Mouse (Mus musculus) heart, embryonic 14.5 days (tissue): ENCODE measurements around the gene Itk. TPM values are rescaled to one million over a fixed set of nuclear protein-coding genes. Genes with fewer than 3 reads are reported as not detected.

Experiments used
- ATAC-seq: fragments of 200-750 bp; cut with Nextera tagmentation; 2 replicates; pipeline ENCODE4 v1.8.0; 2017; ENCODE audit warnings: low read depth, moderate TSS enrichment; ENCODE audit not compliant: insufficient number of reproducible peaks, insufficient read depth, low FRiP score
- H3K27ac ChIP-seq, 2 experiments: fragments of 200-500 bp in 1 of 2; fragments of 300-500 bp in 1 of 2; sonication (generic) in 1 of 2; replicated peaks in 1 of 2; 2 replicates each; pipeline ENCODE4 v1.5.1; 2012 to 2014; ENCODE audit warnings: low read depth in 2 of 2, low read length in 2 of 2, control low read depth in 1 of 2, mild to moderate bottlenecking in 1 of 2, mixed read lengths in 1 of 2; ENCODE audit not compliant: control insufficient read depth in 1 of 2, insufficient read depth in 1 of 2
- H3K27me3 ChIP-seq: fragments of 300-500 bp; sonication (generic); 2 replicates; pipeline ENCODE4 v1.6.1; 2014; ENCODE audit warnings: mild to moderate bottlenecking, low read length, control low read depth; ENCODE audit not compliant: control insufficient read depth, insufficient read depth
- H3K36me3 ChIP-seq: fragments of 300-500 bp; sonication (generic); 2 replicates; pipeline ENCODE4 v1.6.1; 2014; ENCODE audit warnings: mild to moderate bottlenecking, control low read depth, low read length, mixed read lengths; ENCODE audit not compliant: control insufficient read depth, insufficient read depth
- H3K4me1 ChIP-seq, 2 experiments: fragments of 200-500 bp in 1 of 2; fragments of 300-500 bp in 1 of 2; sonication (generic) in 1 of 2; 2 replicates each; pipeline ENCODE4 v1.6.1; 2012 to 2014; ENCODE audit warnings: low read length in 2 of 2, control low read depth in 1 of 2, mixed read lengths in 1 of 2; ENCODE audit not compliant: control insufficient read depth in 2 of 2, insufficient read depth in 2 of 2
- H3K4me2 ChIP-seq: fragments of 300-500 bp; sonication (generic); 2 replicates; pipeline ENCODE4 v1.6.1; 2014; ENCODE audit warnings: mild to moderate bottlenecking, low read length
- H3K4me3 ChIP-seq, 2 experiments: fragments of 200-500 bp in 1 of 2; fragments of 300-500 bp in 1 of 2; sonication (generic) in 1 of 2; 2 replicates each; pipeline ENCODE4 v1.5.1; 2012 to 2014; ENCODE audit warnings: low read length in 2 of 2, mild to moderate bottlenecking in 2 of 2, control low read depth in 1 of 2, low read depth in 1 of 2, moderate library complexity in 1 of 2; ENCODE audit not compliant: control insufficient read depth in 1 of 2, insufficient read depth in 1 of 2
- H3K9ac ChIP-seq: fragments of 300-500 bp; sonication (generic); 2 replicates; pipeline ENCODE4 v1.6.1; 2014; ENCODE audit warnings: mild to moderate bottlenecking, low read length
- H3K9me3 ChIP-seq: fragments of 300-500 bp; sonication (generic); 2 replicates; pipeline ENCODE4 v1.6.1; 2016; ENCODE audit warnings: low read length, control low read depth; ENCODE audit not compliant: control insufficient read depth
- WGBS: fragments of 180-500 bp; shearing (Covaris S2); extraction: QIAGEN DNeasy Blood & Tissue Kit; methylation state at CpG from one replicate; pipeline ENCODE4 v1.1.7; 2014; 5-methylcytosine and 5-hydroxymethylcytosine counted together
- polyA plus RNA-seq: library from polyadenylated mRNA; unstranded; fragments of >200 nt; fragmentation: Nextera tagmentation; extraction: Ambion mirVana; gene quantifications from 2 replicates; pipeline ENCODE4 v1.2.1, GENCODE M21; 2014

Itk gene
- polyA plus RNA-seq, 1 experiment from 2014 or later = not detected

DNA sequence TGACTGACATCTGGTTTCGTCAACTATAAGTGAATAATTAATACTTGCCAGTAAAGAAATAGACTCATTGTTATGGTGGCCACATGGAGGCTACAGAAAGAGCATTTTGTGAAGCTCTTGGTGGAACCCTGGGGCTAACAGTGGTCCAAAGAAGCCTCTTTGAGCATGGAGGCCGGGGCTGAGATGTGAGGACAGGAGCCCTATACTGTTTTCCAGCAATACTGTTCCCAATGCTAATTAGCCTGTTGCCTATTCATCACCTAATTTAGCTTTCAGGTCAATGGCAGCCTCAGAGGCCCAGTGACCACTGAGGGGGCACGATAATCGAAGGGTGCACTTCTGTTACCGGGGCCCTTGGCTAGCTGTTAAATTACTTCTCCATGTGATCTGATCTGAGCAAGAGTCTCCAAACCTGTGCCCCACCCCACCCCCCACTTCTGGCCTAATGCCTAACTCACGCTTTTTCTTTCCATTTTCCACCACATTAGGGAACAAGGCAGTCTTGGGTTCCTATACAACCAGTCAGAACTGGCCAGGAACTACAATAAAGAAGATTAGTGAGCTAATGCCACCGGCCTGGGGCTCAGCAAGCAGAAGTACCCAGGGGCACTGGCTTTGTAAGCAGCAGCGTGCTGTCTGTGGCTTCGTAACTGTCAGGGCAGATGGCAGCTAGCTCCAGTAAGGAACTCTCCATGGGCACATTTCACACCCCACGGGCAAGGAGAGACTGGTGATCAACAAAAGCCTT is 79.3 kb downstream of the Itk start:
- Histone ChIP-seq H3K9me3 (no peaks in the 10 kb centered on the region), H3K9ac (no peak overlapping the region), H3K4me1 (peaks cover 5 to 8% of the 10 kb centered on the region in 2 experiments; a peak in 2 of 4 replicates), H3K36me3 (no peaks in the 10 kb centered on the region), H3K4me2 (no peak overlapping the region), H3K27ac (no peak overlapping the region), H3K4me3 (no peak overlapping the region), H3K27me3 (peaks cover 7% of the 10 kb centered on the region; the same call in 1 of the 2 replicates)
- ATAC-seq = no peak
- WGBS = 89% methylated on average over 10 of the region's 10 CpGs

DNA sequence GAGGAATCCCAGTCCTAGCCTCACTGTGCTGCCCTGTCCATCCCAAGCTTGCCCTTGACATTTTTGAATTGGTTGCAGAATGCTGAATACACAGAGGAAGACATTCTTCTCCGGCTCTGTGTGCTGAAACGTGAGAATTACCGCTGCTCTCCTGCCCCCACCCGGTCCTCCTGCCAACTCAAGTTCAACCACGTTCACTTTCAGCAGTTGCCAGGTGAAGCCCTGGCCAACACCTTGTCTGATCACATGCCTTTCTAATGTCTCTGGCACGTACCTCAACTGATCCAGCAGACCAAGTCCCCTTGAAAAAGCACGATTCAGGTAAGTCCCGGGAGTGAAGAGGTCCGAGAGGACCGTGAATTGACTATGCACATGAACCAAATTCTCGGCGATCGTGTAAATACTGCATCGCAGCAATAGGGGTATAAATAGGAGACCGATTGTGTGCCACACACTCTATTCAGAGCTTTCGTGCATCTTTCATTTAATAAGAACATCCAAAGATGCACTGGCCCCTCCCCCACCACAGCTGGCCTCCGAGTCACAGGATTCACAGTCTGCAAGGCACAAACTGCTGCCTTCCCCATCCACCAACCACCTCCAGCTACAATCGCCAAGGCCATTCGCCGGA is 80.1 kb downstream of the Itk start:
- peaks cover 4% of the 10 kb centered on the region; the same call in 1 of the 2 replicates for H3K27me3 ChIP-seq
- H3K9me3 ChIP-seq = no peaks in the 10 kb centered on the region
- no peak for ATAC-seq
- H3K9ac ChIP-seq = no peak overlapping the region
- H3K4me3 ChIP-seq = no peak overlapping the region
- H3K4me1 ChIP-seq = peaks cover 5 to 8% of the 10 kb centered on the region in 2 experiments; a peak in 2 of 4 replicates
- H3K27ac ChIP-seq = no peak overlapping the region
- no peaks in the 10 kb centered on the region for H3K36me3 ChIP-seq
- H3K4me2 ChIP-seq = no peak overlapping the region
- WGBS = 82% methylated on average over 20 of the region's 20 CpGs

DNA sequence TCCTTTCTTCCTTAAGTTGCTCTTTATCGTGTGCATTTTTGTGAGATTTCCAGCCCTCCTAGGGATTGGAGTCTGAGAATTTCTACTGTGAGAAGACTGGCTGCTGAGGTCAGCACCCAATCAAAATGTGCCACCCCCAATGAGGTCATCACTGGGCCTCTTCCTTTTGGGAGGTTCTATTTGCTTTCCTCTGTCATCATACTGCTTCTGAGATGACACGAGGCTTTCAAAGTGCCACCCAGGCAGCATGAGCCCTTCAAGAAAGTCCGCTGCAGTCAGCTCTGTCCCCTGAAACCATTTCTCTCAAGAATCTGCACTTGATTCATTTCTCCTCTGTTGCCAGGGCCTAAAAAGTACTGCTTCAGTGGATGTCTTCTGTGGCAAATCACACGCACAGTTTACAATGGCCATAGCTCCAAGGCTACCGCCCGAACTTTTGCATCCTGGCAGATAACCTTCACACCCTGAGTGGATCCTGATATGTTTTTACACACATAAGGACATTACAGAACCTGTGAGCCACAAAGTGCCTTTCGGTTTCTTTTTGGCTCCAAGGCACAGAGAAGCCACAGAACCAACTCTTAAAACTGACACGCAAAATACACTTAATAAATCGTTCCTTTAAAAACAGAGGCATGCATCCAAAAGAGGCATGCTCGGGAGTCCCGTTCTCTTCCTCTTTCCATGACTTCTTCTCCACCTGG is 80.9 kb downstream of the Itk start:
- ATAC-seq = no peak
- H3K27ac ChIP-seq = no peak overlapping the region
- H3K9ac ChIP-seq = no peak overlapping the region
- H3K9me3 ChIP-seq = no peaks in the 10 kb centered on the region
- H3K4me3 ChIP-seq = no peak overlapping the region
- H3K36me3 ChIP-seq = no peaks in the 10 kb centered on the region
- H3K4me1 ChIP-seq = peaks cover 5 to 8% of the 10 kb centered on the region in 2 experiments; a peak in 2 of 4 replicates
- 75% methylated on average over 11 of the region's 11 CpGs for WGBS
- H3K27me3 ChIP-seq = peaks cover 4% of the 10 kb centered on the region; the same call in 1 of the 2 replicates
- no peak overlapping the region for H3K4me2 ChIP-seq

DNA sequence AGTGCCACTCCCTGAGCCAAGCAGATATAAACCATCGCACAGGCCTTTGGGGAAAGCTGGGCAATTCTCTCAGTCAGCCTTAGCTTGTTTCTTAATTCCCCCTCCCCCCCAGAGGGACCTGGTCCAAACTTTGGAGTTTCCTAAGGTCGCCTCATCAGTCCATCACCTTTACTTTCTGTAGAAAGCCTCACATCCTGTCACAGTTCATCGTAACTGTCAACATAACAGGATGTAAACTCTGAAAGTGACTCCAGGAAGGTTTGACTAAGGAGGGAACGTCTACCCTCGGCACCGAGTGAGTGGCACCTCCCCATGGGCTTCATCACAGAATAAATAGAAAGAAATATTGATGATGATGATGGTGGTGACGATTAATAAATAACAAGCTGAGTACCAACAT is 81.5 kb downstream of the Itk start:
- 88% methylated on average over 7 of the region's 7 CpGs for WGBS
- Histone ChIP-seq H3K36me3 (no peaks in the 10 kb centered on the region), H3K4me3 (no peak overlapping the region), H3K9ac (no peak overlapping the region), H3K27ac (no peak overlapping the region), H3K9me3 (no peaks in the 10 kb centered on the region), H3K4me1 (peaks cover 5 to 7% of the 10 kb centered on the region in 2 experiments; a peak in 2 of 4 replicates), H3K27me3 (peaks cover 4% of the 10 kb centered on the region; the same call in 1 of the 2 replicates), H3K4me2 (no peak overlapping the region)
- no peak for ATAC-seq

DNA sequence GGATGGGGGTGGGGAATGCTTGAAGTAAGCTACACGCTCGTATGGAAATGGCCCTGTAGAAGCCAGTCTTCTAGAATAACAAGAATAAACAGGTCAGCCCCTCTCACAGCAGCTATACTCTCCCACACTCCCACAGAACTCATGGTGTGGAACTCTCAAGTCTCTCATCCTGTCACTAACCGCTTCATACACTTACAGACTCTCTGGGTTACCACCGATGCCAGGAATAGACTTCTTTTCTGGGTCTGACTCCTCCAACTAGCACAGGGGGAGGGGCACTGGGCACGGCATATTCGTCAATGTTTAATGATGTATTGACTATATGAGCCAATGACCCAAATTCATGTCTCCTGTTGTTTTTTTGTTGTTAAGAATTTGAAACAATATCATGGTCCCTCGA is 82.5 kb downstream of the Itk start:
- H3K36me3 ChIP-seq = no peaks in the 10 kb centered on the region
- H3K4me2 ChIP-seq = no peak overlapping the region
- no peak overlapping the region for H3K4me3 ChIP-seq
- no peak overlapping the region for H3K9ac ChIP-seq
- 80% methylated on average over 7 of the region's 7 CpGs for WGBS
- no peaks in the 10 kb centered on the region for H3K9me3 ChIP-seq
- no peak overlapping the region for H3K27ac ChIP-seq
- ATAC-seq = no peak
- peaks cover 5% of the 10 kb centered on the region in 2 experiments; a peak in 2 of 4 replicates for H3K4me1 ChIP-seq
- peaks cover 4% of the 10 kb centered on the region; the same call in 1 of the 2 replicates for H3K27me3 ChIP-seq

DNA sequence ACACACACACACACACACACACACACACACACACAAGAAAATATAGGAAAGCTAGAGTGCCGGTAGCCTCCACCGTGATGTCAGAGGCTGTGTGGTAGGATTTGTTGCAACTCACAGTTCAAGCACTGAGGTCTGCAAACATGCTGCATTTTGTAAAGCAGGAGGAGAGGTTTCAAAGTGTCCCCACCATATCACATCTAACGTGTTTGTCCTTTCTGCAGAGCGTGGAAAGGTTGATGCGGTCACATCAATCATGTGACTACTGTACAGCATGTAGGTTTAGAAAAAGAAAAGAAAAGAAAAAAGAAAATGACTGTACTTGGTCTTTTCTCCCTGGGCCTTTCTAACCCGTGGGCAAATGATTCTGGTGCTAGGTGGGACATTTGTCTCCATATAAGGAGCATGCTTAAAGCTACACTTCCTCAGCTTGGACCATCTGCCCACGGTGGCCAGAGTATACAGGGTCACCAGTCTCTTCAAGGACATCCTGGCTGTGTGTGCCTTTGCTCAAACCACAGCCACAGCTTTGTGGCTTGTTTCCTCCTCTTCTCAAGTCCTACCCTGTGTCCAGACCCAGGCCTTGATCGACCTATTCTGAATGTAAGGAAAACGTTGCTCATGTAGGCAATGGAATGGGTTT is 83.3 kb downstream of the Itk start:
- ATAC-seq = no peak
- 70% methylated on average over 9 of the region's 9 CpGs for WGBS
- H3K27me3 ChIP-seq = peaks cover 3% of the 10 kb centered on the region; the same call in 1 of the 2 replicates
- no peak overlapping the region for H3K27ac ChIP-seq
- H3K9me3 ChIP-seq = no peaks in the 10 kb centered on the region
- no peak overlapping the region for H3K9ac ChIP-seq
- H3K4me1 ChIP-seq = no peaks in the 10 kb centered on the region
- no peak overlapping the region for H3K4me3 ChIP-seq
- H3K36me3 ChIP-seq = no peaks in the 10 kb centered on the region
- H3K4me2 ChIP-seq = no peak overlapping the region
